Mouse (Mus musculus) T-helper 1 cell (primary cell): Measurements from ENCODE around the gene Dlk2.

Experiments
- in situ Hi-C: fragments of 300-600 bp; cut with MboI, MseI; formaldehyde crosslinking; loops from one replicate; pipeline ENCODE4 v1.15.1; 2025; ENCODE audit warnings: high pct_unique_total_duplicates

Dlk2 gene

GRCm38 (mm10) chr17:46272675-46273074 is 24.5 kb upstream of the Dlk2 start:
- in situ Hi-C loops, result no loop called here

GRCm38 (mm10) chr17:46273803-46274236 is 23.4 kb upstream of the Dlk2 start:
- in situ Hi-C loops, result no loop called here

GRCm38 (mm10) chr17:46274465-46274864 is 22.8 kb upstream of the Dlk2 start:
- in situ Hi-C loops, result no loop called here

GRCm38 (mm10) chr17:46275034-46275433 is 22.2 kb upstream of the Dlk2 start:
- in situ Hi-C loops, result no loop called here

- in situ Hi-C loops, result no loop called here
Observed at GRCm38 (mm10) chr17:46275506-46275905, 21.7 kb upstream of the Dlk2 start.

- in situ Hi-C loops, result no loop called here
Observed at GRCm38 (mm10) chr17:46277586-46277985, 19.6 kb upstream of the Dlk2 start.

GRCm38 (mm10) chr17:46278011-46278765 is 19.0 kb upstream of the Dlk2 start:
- in situ Hi-C loops, result no loop called here

- in situ Hi-C loops, result no loop called here
Observed at GRCm38 (mm10) chr17:46282483-46283123, 14.6 kb upstream of the Dlk2 start, which contains the start of gene Tjap1. TSS of gene Tjap1 (minus strand) at chr17:46283026.

GRCm38 (mm10) chr17:46283140-46283539 is 14.1 kb upstream of the Dlk2 start:
- in situ Hi-C loops, result no loop called here

- in situ Hi-C loops, result no loop called here
Observed at GRCm38 (mm10) chr17:46283911-46284310, 13.3 kb upstream of the Dlk2 start.

GRCm38 (mm10) chr17:46284653-46285052 is 12.6 kb upstream of the Dlk2 start:
- in situ Hi-C loops, result no loop called here

GRCm38 (mm10) chr17:46285407-46285806 is 11.8 kb upstream of the Dlk2 start:
- in situ Hi-C loops, result no loop called here

- in situ Hi-C loops, result no loop called here
Observed at GRCm38 (mm10) chr17:46287678-46288095, 9.5 kb upstream of the Dlk2 start.

- in situ Hi-C loops, result no loop called here
Observed at GRCm38 (mm10) chr17:46296601-46297000, 620 bp upstream of the Dlk2 start.

GRCm38 (mm10) chr17:46297028-46297363 is 225 bp upstream of the Dlk2 start:
- in situ Hi-C loops, result no loop called here

- in situ Hi-C loops, result no loop called here
Observed at GRCm38 (mm10) chr17:46298220-46298913, 1.1 kb downstream of the Dlk2 start.

- in situ Hi-C loops, result no loop called here
Observed at GRCm38 (mm10) chr17:46301892-46302291, 4.7 kb downstream of the Dlk2 start.

- in situ Hi-C loops, result no loop called here
Observed at GRCm38 (mm10) chr17:46304184-46304583, 7.0 kb downstream of the Dlk2 start.

- in situ Hi-C loops, result no loop called here
Observed at GRCm38 (mm10) chr17:46306956-46307355, 9.7 kb downstream of the Dlk2 start.

GRCm38 (mm10) chr17:46309835-46310234 is 12.6 kb downstream of the Dlk2 start:
- in situ Hi-C loops, result no loop called here

GRCm38 (mm10) chr17:46310515-46310914 is 13.3 kb downstream of the Dlk2 start:
- in situ Hi-C loops, result no loop called here

GRCm38 (mm10) chr17:46313135-46313715 is 16.0 kb downstream of the Dlk2 start:
- in situ Hi-C loops, result no loop called here
